Mouse (Mus musculus) thymus, adult 2 months (tissue): ENCODE data around the gene 4931428F04Rik. TPM values are rescaled to one million over a fixed set of nuclear protein-coding genes. Genes with fewer than 3 reads are reported as not detected.

Source experiments
- DNase-seq: peaks from one replicate; pipeline ENCODE4 v3.0.0; 2021
- H3K27ac ChIP-seq: fragments of 200-500 bp; 2 replicates; pipeline ENCODE4 v1.5.1; 2012; ENCODE audit warnings: low read length, control low read depth; ENCODE audit not compliant: control insufficient read depth, insufficient read depth
- H3K27me3 ChIP-seq: fragments of 200-500 bp; 2 replicates; pipeline ENCODE4 v1.6.1; 2012; ENCODE audit warnings: mild to moderate bottlenecking, low read length, moderate library complexity, mixed read lengths; ENCODE audit not compliant: control insufficient read depth, insufficient read depth
- H3K36me3 ChIP-seq: fragments of 200-500 bp; 2 replicates; pipeline ENCODE4 v1.6.1; 2012; ENCODE audit warnings: mild to moderate bottlenecking, low read length, moderate library complexity; ENCODE audit not compliant: control insufficient read depth, insufficient read depth
- H3K4me1 ChIP-seq: fragments of 200-500 bp; replicated peaks from 2 replicates; pipeline ENCODE4 v1.6.1; 2012; ENCODE audit warnings: low read length; ENCODE audit not compliant: control insufficient read depth, insufficient read depth
- H3K4me3 ChIP-seq: fragments of 200-500 bp; 2 replicates; pipeline ENCODE4 v1.5.1; 2012; ENCODE audit warnings: mild to moderate bottlenecking, low read length, control low read depth, moderate library complexity; ENCODE audit not compliant: control insufficient read depth, insufficient read depth
- CTCF ChIP-seq: fragments of 200-500 bp; IDR thresholded peaks from 2 replicates; pipeline ENCODE4 v1.5.1; 2012; ENCODE audit warnings: mild to moderate bottlenecking, control low read depth, low read length, moderate library complexity, borderline replicate concordance; ENCODE audit not compliant: control insufficient read depth, poor library complexity, insufficient read depth; ENCODE audit errors: extremely low read depth
- POLR2A ChIP-seq: fragments of 200-500 bp; IDR thresholded peaks from 2 replicates; pipeline ENCODE4 v1.6.1; 2012; ENCODE audit warnings: mild to moderate bottlenecking, low read length, control low read depth, moderate library complexity; ENCODE audit not compliant: control insufficient read depth, poor library complexity, insufficient read depth; ENCODE audit errors: extremely low read depth
- WGBS: fragments of 180-500 bp; shearing (Covaris S2); methylation state at CpG from one replicate; pipeline ENCODE4 v1.1.7; 2018; 5-methylcytosine and 5-hydroxymethylcytosine counted together
- polyA plus RNA-seq: library from polyadenylated mRNA; depleted of rRNA; stranded (reverse); fragments of >200 nt; gene quantifications from 2 replicates; pipeline ENCODE4 v1.2.3, GENCODE M21; 2012; rRNA removed

Gene 4931428F04Rik
- polyA plus RNA-seq, 1 experiment, result 13.6 TPM

DNA sequence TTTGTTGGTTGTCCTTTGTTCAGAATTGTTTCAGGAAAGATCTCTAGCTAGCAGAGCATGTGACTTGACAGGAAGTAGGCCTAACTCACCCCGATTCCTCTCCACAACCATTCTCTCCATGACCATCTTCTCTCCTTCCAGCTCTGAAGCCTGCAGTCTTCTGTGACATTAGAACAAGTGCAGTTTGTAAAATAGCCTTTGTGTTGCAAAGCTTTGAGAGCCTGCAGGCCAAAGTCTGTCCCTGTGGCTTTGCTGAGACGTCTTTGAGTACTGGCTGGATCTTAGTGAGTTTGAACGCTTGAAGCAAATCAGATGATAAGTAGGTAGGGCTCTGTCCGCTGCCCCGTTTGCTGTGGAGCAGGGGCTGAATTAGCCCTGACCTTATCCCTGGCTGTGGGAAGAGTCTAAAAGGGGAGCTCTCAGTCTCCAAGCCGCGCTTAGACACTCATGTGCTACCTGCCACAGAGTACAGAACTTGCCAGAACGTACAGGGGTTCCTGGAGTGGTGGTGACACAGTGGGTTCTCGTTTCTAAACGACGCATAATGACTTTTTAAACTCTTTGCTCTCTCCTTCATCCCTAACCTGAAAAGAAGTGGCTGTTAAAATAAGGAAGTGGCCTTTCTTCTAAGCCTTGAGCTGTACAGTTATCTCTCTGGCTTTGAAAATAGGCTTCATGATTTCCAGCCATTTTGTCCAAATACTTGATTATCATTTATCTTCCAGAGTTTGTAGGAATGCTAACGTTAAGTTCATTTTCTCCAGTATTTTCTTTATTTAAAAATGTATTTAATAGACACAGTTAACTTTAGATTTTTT, 58.0 kb downstream of the 4931428F04Rik start:
- no peak overlapping the region for H3K27ac ChIP-seq
- no peak overlapping the region for H3K4me3 ChIP-seq
- WGBS, result 68% methylated on average over 12 of the region's 12 CpGs
- peaks cover 4% of the 10 kb centered on the region for H3K4me1 ChIP-seq
- peaks cover 12% of the 10 kb centered on the region for H3K36me3 ChIP-seq
- no peak for TF ChIP-seq POLR2A
- no peak for TF ChIP-seq CTCF
- H3K27me3 ChIP-seq, result no peaks in the 10 kb centered on the region
- no peak for DNase-seq

Other genes with a start within 250 kb of the 4931428F04Rik start
- 0.13 and 1.2 TPM in 2 replicates for gene Ces3a, start 241.3 kb downstream of the 4931428F04Rik start, polyA plus RNA-seq
- gene Ces3b, start 206.1 kb downstream of the 4931428F04Rik start, polyA plus RNA-seq, result 0.07 and 0.51 TPM in 2 replicates
- 0.05 TPM in 1 of 2 replicates, not detected in the other for gene Ces4a, start 158.1 kb downstream of the 4931428F04Rik start, polyA plus RNA-seq
- 26.7 and 34.4 TPM in 2 replicates for gene Cbfb, start 119.2 kb downstream of the 4931428F04Rik start, polyA plus RNA-seq
- 24.6 and 26.4 TPM in 2 replicates for gene D230025D16Rik, start 64.7 kb downstream of the 4931428F04Rik start, polyA plus RNA-seq
- 11.6 and 13.1 TPM in 2 replicates for gene B3gnt9, start 34.7 kb downstream of the 4931428F04Rik start, polyA plus RNA-seq
- gene Tradd, start 25.3 kb downstream of the 4931428F04Rik start, polyA plus RNA-seq, result 40.1 and 40.4 TPM in 2 replicates
- gene Fbxl8, start 25.2 kb downstream of the 4931428F04Rik start, polyA plus RNA-seq, result 27.8 and 30.4 TPM in 2 replicates
- 2.9 and 3.3 TPM in 2 replicates for gene Hsf4, start 20.1 kb downstream of the 4931428F04Rik start, polyA plus RNA-seq
- 3.5 and 4.0 TPM in 2 replicates for gene Nol3, start 13.7 kb downstream of the 4931428F04Rik start, polyA plus RNA-seq
- gene Exoc3l, start 6.2 kb upstream of the 4931428F04Rik start, polyA plus RNA-seq, result 10.6 and 12.7 TPM in 2 replicates
- 474 and 475 TPM in 2 replicates for gene E2f4, start 7.8 kb upstream of the 4931428F04Rik start, polyA plus RNA-seq
- gene Elmo3, start 15.7 kb upstream of the 4931428F04Rik start, polyA plus RNA-seq, result 28.9 and 39.1 TPM in 2 replicates
- 13.1 and 15.1 TPM in 2 replicates for gene Lrrc29, start 36.4 kb upstream of the 4931428F04Rik start, polyA plus RNA-seq
- gene Tmem208, start 36.5 kb upstream of the 4931428F04Rik start, polyA plus RNA-seq, result 137 and 194 TPM in 2 replicates
- 33.6 and 36.2 TPM in 2 replicates for gene Fhod1, start 58.1 kb upstream of the 4931428F04Rik start, polyA plus RNA-seq
- gene Slc9a5, start 59.0 kb upstream of the 4931428F04Rik start, polyA plus RNA-seq, result 12.7 and 14.7 TPM in 2 replicates
- gene Plekhg4, start 83.4 kb upstream of the 4931428F04Rik start, polyA plus RNA-seq, result 1.3 and 1.5 TPM in 2 replicates
- gene Kctd19, start 123.6 kb upstream of the 4931428F04Rik start, polyA plus RNA-seq, result 0.07 TPM in 1 of 2 replicates, not detected in the other
- 0.24 and 0.34 TPM in 2 replicates for gene Lrrc36, start 123.7 kb upstream of the 4931428F04Rik start, polyA plus RNA-seq
- gene Tppp3, start 181.7 kb upstream of the 4931428F04Rik start, polyA plus RNA-seq, result 14.6 and 27.8 TPM in 2 replicates
- 22.3 and 23.5 TPM in 2 replicates for gene Zdhhc1, start 207.0 kb upstream of the 4931428F04Rik start, polyA plus RNA-seq
- 0.46 and 0.90 TPM in 2 replicates for gene Hsd11b2, start 228.9 kb upstream of the 4931428F04Rik start, polyA plus RNA-seq